Mouse (Mus musculus) forebrain, embryonic 14.5 days (tissue): Measurements from ENCODE around the gene AW146154. TPM values are rescaled to one million over a fixed set of nuclear protein-coding genes. Genes with fewer than 3 reads are reported as not detected.
"Not testable (repeated sequence)": the region's sequence is repeated elsewhere in the genome, so short reads cannot be mapped to it uniquely, and the experiment has no call there.

Experiments
- ATAC-seq: fragments of 200-750 bp; cut with Nextera tagmentation; 2 replicates; pipeline ENCODE4 v1.8.0; 2017; ENCODE audit warnings: mild to moderate bottlenecking, moderate library complexity
- DNase-seq: peaks from one replicate; pipeline ENCODE4 v3.0.0-alpha.2; 2015; ENCODE audit warnings: low spot score
- H3K27ac ChIP-seq: fragments of 300-500 bp; sonication (generic); 2 replicates; pipeline ENCODE4 v1.5.1; 2014; ENCODE audit warnings: low read depth, mild to moderate bottlenecking, control low read depth, low read length, moderate library complexity
- H3K27me3 ChIP-seq: fragments of 300-500 bp; sonication (generic); replicated peaks from 2 replicates; pipeline ENCODE4 v1.6.1; 2014; ENCODE audit warnings: low read length, control low read depth, mixed read lengths; ENCODE audit not compliant: control insufficient read depth, insufficient read depth
- H3K36me3 ChIP-seq: fragments of 300-500 bp; sonication (generic); 2 replicates; pipeline ENCODE4 v1.6.1; 2014; ENCODE audit warnings: low read length, control low read depth; ENCODE audit not compliant: control insufficient read depth, insufficient read depth
- H3K4me1 ChIP-seq: fragments of 300-500 bp; sonication (generic); 2 replicates; pipeline ENCODE4 v1.6.1; 2014; ENCODE audit warnings: antibody characterized with exemption, low read length, control low read depth; ENCODE audit not compliant: control insufficient read depth, insufficient read depth
- H3K4me2 ChIP-seq: fragments of 300-500 bp; sonication (generic); 2 replicates; pipeline ENCODE4 v1.6.1; 2014; ENCODE audit warnings: mild to moderate bottlenecking, control low read depth, low read length
- H3K4me3 ChIP-seq: fragments of 300-500 bp; sonication (generic); 2 replicates; pipeline ENCODE4 v1.5.1; 2014; ENCODE audit warnings: low read depth, low read length, control low read depth
- H3K9ac ChIP-seq: fragments of 300-500 bp; sonication (generic); 2 replicates; pipeline ENCODE4 v1.6.1; 2014; ENCODE audit warnings: mild to moderate bottlenecking, low read length, control low read depth, moderate library complexity
- H3K9me3 ChIP-seq: fragments of 300-500 bp; sonication (generic); replicated peaks from 2 replicates; pipeline ENCODE4 v1.6.1; 2016; ENCODE audit warnings: low read length, control low read depth, mixed read lengths; ENCODE audit not compliant: control insufficient read depth
- WGBS: fragments of 180-500 bp; shearing (Covaris S2); extraction: QIAGEN DNeasy Blood & Tissue Kit; methylation state at CpG from one replicate; pipeline ENCODE4 v1.1.7; 2014; 5-methylcytosine and 5-hydroxymethylcytosine counted together
- polyA plus RNA-seq: library from polyadenylated mRNA; unstranded; fragments of >200 nt; fragmentation: Nextera tagmentation; extraction: Ambion mirVana; gene quantifications from 2 replicates; pipeline ENCODE4 v1.2.1, GENCODE M21; 2014

AW146154 gene
- 5.1 and 5.2 TPM in 2 replicates for polyA plus RNA-seq

DNA sequence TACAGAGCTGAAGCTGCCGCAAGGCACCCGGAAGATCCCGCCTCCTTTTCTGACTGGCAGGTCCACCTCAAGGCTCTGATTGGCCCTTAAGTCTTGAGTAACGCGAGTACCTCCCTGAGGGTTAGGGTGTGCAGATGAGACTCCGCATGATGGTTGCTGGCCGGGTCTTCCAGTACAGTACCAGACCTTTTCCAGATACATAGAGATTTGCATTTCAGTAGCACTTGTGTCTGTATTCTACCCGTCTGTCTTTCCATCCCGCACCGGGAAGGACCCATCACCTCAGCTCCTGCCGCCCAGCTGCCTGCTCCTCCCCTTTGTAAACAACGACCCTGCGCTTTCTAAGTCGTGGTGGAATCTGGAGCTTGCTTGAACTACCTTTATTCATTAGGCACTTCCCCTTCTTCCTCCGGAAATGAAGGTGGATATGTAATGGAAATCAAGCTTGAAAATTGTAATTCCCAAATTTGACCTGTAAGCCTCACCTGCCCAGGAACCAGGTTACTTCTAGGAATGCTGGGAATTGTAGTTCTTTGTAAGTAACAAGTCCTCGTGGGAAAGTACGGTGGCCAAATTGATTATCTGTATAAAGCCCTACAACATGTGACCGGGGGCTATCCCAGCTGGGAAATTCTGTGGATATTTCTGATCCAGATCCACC is at the start of gene AW146154, which contains the start of gene Gm20449:
TSS of gene AW146154 (minus strand) at position 502 of the 661 bp plus-strand sequence.
TSS of gene Gm20449 (minus strand) at position 29 of the 661 bp plus-strand sequence.
- H3K4me3 ChIP-seq = peak within 1 kb of the TSS; percentile 58
- H3K27me3 ChIP-seq = no peaks in the 10 kb centered on the region
- WGBS = under 1% methylated on average over 18 of the region's 18 CpGs
- peak; percentile 97 for DNase-seq
- peak within 1 kb of the TSS; percentile 57 for H3K9ac ChIP-seq
- H3K9me3 ChIP-seq = 0 out of 2 replicates have a peak, but pooled peaks cover 2% of the 10 kb centered on the region
- no peaks in the 10 kb centered on the region for H3K4me1 ChIP-seq
- no peaks in the 10 kb centered on the region for H3K36me3 ChIP-seq
- peak within 1 kb of the TSS; percentile 75 for H3K4me2 ChIP-seq
- no peak within 1 kb of the TSS for H3K27ac ChIP-seq
- peak; percentile 99 for ATAC-seq

DNA sequence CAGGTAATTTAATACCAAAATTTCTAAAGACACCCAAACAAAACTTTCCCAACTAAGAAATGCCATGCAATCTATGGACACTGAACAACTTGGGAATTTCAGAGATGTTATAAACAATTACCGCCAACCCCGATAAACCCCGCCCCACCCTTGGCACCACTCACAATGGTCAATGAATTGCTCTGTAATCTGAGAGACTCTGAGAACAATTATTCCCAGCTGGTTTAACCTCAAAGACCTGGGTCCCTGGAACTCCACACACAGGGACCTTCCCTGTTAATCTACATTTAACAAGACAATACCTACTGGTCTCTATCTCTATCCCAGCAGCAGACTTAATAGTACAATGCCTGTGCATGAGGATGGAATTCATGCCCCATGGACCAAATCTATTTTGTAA is 13.0 kb upstream of the AW146154 start:
- Histone ChIP-seq H3K36me3 (no peaks in the 10 kb centered on the region), H3K4me1 (no peaks in the 10 kb centered on the region), H3K4me3 (no peak overlapping the region), H3K4me2 (no peak overlapping the region), H3K27me3 (no peaks in the 10 kb centered on the region), H3K27ac (no peak overlapping the region), H3K9ac (no peak overlapping the region), H3K9me3 (peaks cover 2% of the 10 kb centered on the region; the same call in 1 of the 2 replicates)
- DNase-seq (no peak), ATAC-seq (no peak)
- WGBS = 85% methylated on average over 3 of the region's 3 CpGs

DNA sequence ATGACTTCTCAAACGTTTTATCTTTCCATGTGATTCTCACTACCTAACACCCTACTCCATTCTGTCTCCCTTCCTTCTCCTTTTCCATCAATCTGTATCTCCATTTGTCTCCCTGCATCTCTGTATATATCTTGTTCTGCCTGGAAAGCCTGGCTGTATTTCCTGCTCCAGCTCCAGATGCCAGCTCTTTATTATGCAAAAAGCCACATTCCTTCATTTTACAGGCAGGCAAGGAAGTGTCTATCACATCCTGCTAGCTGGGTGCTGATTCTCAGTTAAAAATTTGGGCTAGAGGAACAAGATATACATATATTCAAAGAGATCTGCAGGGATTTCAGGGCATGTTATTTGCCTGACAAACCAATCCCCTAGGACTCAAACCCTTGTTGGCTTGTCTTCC is 12.5 kb upstream of the AW146154 start:
- no peaks in the 10 kb centered on the region for H3K4me1 ChIP-seq
- H3K9me3 ChIP-seq = no peaks in the 10 kb centered on the region; the same call in 1 of the 2 replicates
- H3K27me3 ChIP-seq = no peaks in the 10 kb centered on the region
- no peaks in the 10 kb centered on the region for H3K36me3 ChIP-seq
- DNase-seq (no peak), ATAC-seq (no peak)
- 38% methylated on average over 1 of the region's 1 CpGs for WGBS
- H3K4me2 ChIP-seq = no peak overlapping the region
- no peak overlapping the region for H3K9ac ChIP-seq
- no peak overlapping the region for H3K4me3 ChIP-seq
- no peak overlapping the region for H3K27ac ChIP-seq

DNA sequence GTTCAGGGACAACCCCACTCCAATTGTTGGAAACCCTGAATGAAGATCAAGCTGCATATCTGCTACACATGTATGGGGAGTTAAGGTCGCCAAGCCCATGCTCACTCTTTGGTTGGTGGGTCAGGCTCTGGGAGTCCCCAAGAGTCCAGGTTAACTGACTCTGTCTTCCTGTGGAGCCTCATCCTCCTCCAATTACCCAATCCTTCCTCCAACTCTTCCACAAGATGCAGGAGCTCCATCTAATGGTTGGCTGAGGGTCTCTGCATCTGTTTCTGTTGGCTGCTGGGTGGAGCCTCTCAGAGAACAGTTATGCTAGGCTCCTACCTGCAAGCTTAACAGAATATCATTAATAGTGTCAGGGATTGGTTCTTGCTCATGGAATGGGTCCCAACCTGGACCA is 2.7 kb upstream of the AW146154 start:
- no peaks in the 10 kb centered on the region for H3K36me3 ChIP-seq
- no peaks in the 10 kb centered on the region for H3K27me3 ChIP-seq
- H3K4me2 ChIP-seq = no peak overlapping the region
- 65% methylated on average over 1 of the region's 1 CpGs for WGBS
- no peak overlapping the region for H3K9ac ChIP-seq
- ATAC-seq = no peak
- H3K4me3 ChIP-seq = no peak overlapping the region
- no peaks in the 10 kb centered on the region for H3K4me1 ChIP-seq
- H3K27ac ChIP-seq = no peak overlapping the region
- no peaks in the 10 kb centered on the region for H3K9me3 ChIP-seq
- no peak for DNase-seq

DNA sequence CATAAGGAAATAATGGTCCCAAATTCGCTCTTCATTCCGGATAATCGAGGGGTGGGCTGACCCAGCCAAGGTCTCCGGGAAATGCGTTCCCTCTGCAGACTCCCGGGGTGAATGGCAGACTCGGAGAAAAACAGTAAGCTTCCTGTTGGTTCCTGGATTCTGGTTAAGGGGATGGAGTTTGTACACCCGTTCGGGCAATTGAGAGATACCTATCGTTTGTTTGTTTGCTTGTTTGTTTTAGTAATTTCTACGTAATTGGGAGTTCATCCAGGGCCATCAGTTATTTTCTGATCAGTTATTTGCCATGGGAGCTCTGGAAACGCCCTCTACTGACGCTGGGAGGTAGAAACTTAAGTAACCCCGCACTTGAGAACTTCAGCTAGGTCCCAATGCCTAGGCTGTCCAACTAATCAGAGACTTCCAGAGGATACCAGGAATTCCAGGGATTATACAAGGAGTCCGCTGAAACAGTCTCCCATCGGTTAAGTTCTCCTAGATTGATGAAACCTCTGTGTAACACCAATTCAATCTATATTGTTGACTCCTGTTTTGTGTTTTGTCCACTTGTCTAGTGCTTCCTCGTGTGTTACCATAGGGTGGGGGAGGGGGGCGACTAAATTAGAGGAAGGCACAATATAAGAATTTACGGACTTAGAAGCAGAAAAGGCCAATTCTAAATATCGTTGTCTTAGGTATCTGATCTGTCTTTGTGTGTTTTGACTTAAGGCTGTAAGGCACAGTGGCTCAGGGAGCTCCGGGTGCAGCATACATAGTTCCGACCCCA is 653 bp upstream of the AW146154 start:
- ATAC-seq (peak; percentile 32), DNase-seq (peak; percentile 51)
- H3K27ac ChIP-seq = no peak overlapping the region
- no peaks in the 10 kb centered on the region for H3K9me3 ChIP-seq
- 21% methylated on average over 22 of the region's 22 CpGs for WGBS
- H3K4me1 ChIP-seq = no peaks in the 10 kb centered on the region
- peak overlapping the region; percentile 58 for H3K4me3 ChIP-seq
- H3K9ac ChIP-seq = peak overlapping the region; percentile 57
- peak overlapping the region; percentile 75 for H3K4me2 ChIP-seq
- no peaks in the 10 kb centered on the region for H3K36me3 ChIP-seq
- no peaks in the 10 kb centered on the region for H3K27me3 ChIP-seq

DNA sequence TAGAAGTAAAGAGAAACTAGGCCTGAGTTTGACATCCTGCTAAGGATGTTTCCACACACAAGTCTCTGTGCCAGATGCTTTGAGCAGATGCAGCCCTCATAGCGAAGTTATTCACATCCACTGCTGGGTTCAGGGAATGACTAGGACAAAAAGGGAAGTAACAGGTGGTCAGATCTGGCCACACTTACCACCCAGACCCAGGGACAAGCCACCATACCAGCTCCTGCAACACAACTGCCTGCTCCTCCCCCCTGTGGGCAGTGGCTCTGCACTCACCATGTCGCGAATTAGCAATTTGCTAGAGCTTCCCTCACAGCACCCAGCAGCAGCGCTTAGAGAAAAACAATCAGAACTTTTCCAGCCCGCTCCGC is 687 bp downstream of the AW146154 start:
- not testable (repeated sequence) for H3K27me3 ChIP-seq, H3K4me1 ChIP-seq, H3K36me3 ChIP-seq, H3K27ac ChIP-seq, ATAC-seq, H3K9me3 ChIP-seq, DNase-seq
- Histone ChIP-seq H3K4me2 (peak overlapping the region; percentile 75), H3K9ac (peak overlapping the region; percentile 57), H3K4me3 (peak overlapping the region; percentile 58)
- WGBS = 0% methylated on average over 6 of the region's 6 CpGs

DNA sequence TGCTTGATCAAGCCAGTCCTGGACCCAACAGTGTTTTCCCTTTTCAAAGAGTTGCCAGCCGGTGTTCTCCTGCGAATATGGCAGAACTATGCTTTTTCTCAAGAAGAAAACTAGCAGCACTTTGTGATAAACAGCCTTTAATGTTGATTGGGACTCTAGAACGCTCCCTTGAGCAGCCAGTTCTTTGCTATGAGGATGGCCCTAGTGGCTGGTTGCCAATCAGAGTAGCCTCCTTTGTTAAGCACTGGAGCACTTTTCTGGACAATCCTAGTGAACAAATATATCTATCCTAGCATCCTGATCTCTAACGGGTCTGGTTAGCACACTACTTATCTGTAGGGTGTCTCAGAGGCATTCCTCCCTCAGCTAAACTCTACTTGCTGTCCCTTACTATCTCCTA is 1.2 kb downstream of the AW146154 start:
- not testable (repeated sequence) for ATAC-seq, H3K9ac ChIP-seq, H3K36me3 ChIP-seq, DNase-seq, H3K4me1 ChIP-seq, H3K27ac ChIP-seq, H3K27me3 ChIP-seq, H3K9me3 ChIP-seq
- peak overlapping the region; percentile 75 for H3K4me2 ChIP-seq
- peak overlapping the region; percentile 58; the same call in 1 of the 2 replicates for H3K4me3 ChIP-seq
- 89% methylated on average over 1 of the region's 4 CpGs for WGBS

DNA sequence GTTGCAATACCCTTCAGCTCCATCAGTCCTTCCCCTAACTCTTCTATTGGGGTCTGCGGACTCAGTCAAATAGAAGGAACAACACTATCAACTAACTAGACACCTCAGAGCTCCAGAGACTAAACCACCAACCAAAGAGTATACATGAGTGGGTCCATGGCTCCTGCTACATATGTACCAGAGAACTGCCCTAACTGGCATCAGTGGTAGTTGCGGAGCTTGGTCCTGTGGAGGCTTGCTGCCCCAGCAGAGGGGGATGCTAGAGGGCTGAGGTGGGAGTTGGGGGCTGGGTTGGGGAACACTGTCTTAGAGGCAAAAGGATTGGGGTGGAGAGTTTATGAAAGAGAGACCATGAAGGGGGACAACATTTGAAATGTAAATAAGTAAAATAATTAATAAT is 1.8 kb downstream of the AW146154 start:
- WGBS = 95% methylated on average over 2 of the region's 2 CpGs
- Histone ChIP-seq H3K36me3 (no peaks in the 10 kb centered on the region), H3K9me3 (0 out of 2 replicates have a peak, but pooled peaks cover 3% of the 10 kb centered on the region), H3K27ac (no peak overlapping the region), H3K4me1 (no peaks in the 10 kb centered on the region), H3K4me2 (no peak overlapping the region), H3K4me3 (no peak overlapping the region), H3K9ac (no peak overlapping the region), H3K27me3 (no peaks in the 10 kb centered on the region)
- DNase-seq (no peak), ATAC-seq (no peak)

DNA sequence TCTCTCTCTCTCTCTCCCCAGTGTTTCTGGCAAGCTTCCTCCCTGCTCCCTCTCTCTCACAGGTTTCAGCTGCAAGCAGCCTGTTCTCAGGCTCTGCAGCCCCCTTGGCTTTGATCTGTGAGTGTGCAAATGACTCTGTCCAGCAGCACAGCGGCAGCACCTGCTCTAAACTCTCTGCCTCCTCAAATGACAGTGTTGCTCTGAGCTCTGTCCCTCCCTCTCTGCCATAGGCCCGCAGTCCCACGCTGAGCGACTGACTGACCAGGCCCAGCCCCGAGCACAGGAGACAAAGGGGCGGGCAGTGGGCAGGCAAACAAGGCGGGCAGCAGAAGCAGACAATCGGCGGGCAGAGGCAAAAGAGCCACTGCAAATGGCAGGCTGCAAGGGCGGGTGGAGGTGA is 47.8 kb downstream of the AW146154 start:
- no peak overlapping the region for H3K9ac ChIP-seq
- WGBS = 8% methylated on average over 10 of the region's 10 CpGs
- H3K4me2 ChIP-seq = no peak overlapping the region
- H3K4me1 ChIP-seq = no peaks in the 10 kb centered on the region
- DNase-seq (peak; percentile 0), ATAC-seq (no peak)
- H3K36me3 ChIP-seq = no peaks in the 10 kb centered on the region
- no peak overlapping the region for H3K27ac ChIP-seq
- no peaks in the 10 kb centered on the region for H3K27me3 ChIP-seq
- H3K4me3 ChIP-seq = no peak overlapping the region
- 0 out of 2 replicates have a peak, but pooled peaks cover 3% of the 10 kb centered on the region for H3K9me3 ChIP-seq
